Mouse (Mus musculus) brain, embryonic 18.5 days (tissue): Measurements from ENCODE around the gene Cela1.

Experiments
- DNase-seq: peaks from one replicate; pipeline ENCODE4 v3.0.0-alpha.2; 2012; ENCODE audit warnings: low read depth, low spot score

Cela1 gene

DNA sequence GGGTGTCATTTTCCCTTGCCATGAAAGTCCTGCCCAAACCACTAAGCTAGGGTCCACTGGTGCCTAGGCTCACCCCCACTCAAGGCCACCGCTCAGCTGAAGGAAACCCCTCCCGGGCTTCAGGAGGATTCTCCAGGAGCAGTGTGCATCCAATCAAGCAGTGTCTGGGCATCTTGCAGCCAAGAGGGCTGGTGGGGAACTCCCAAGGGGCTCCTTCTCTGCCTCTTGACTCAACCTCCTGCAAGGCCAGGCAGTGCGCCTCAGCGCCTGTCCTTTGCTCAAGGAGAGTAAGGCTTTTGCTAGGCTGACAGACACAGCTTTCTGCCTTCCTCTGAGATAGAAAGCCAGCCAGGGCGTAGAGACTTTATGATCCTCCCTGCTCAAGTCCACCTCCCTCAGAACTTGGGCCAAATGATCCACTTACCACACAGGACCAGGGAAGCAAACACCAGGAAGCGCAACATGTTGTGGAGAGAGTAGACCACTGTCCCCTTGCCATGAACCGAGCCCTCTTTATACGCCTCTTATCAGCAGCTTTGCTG is at the start of gene Cela1:
TSS of gene Cela1 (minus strand) at position 492 of the 542 bp plus-strand sequence.
- DNase-seq: no peak

DNA sequence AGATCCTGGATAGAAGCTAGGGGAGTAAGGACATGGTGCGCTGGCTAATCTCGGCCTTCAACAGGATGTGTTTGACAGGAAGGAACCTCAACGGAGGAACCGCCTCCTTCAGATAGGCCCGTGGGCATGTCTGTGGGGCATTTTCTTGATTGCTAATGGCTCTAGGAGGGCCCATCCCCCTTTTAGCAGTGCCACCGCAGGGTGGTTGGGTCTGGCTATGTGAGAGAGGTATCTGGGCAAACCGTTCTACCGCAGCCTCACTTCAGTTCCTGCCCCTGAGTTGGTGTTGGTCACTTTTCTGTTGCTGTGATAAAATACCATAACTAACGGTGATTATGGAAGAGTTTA is 48.2 kb upstream of the Cela1 start:
- DNase-seq: no peak

DNA sequence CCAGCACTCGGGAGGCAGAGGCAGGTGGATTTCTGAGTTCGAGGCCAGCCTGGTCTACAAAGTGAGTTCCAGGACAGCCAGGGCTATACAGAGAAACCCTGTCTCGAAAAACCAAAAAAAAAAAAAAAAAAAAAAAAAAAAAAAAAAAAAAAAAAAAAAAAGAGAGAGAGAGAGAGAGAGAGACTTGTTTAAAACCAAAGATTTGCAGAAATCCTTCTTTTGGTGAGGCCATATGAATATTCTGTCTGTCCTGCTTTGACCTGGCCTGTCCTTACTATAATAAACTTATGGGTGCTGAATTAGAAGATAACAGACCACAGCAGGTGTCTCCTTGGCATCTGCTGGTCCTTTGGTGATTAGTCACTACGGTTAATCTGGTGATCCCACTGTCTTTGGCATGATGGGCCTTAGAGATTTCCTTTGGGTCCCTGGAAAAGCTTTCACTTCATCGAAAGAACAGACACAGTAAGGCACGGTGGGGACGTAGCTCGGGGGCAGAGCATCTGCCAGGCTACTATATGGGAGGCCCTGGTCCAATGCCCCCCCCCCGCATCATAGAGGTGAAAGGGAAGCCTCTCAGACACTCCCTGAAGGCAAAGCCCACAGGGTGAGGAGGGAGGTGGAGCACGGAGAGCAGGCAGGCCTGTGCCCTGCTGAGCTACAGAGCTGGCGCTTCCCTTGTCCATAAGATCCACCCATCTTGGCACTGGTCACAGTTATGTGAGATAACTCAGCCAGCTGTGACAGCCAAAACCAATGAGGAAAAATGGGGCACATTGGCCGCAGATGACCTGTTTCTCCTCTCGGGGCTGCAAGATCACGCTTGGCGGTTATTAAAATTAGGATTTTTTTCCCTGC is 47.6 kb upstream of the Cela1 start:
- DNase-seq: no peak

DNA sequence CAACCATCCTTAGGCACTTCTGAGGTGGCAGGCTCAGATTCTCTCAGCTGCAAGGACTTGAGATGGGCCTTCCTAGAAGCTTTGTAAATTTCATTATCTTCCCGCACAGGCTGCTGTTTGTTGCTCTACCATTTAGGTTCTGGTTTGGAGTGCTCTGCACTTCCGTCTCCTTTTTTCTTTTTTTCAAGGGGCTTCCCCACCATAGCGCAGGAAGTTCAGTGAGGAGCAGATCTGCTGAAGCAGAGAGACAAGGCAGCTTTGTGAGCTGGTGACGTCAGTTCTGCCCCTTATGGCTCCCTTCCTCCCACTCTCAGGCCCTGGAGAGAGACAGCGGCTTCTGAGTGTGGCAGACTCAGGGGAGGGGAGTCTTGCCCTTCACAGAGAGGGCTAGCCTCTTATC is 44.9 kb upstream of the Cela1 start:
- no peak for DNase-seq

DNA sequence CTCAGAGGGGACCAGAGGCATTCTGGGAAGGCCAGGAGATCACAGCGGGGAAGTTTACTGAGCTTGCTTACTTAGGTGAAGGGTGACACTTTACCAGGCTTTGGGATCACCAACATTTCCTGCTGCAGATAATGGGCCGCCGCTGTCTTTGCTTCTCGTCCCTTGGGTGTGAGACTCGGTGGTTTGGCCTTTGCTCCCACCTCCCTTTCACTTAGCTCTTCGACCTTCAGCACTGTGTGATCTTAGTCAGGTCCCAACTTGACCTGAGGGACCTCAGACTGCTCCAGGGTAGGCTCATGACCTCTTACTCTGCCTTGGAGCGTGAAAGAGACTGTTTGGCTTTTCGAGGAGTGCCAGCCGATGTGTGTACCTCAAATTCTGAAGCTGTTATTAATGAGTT is 43.4 kb upstream of the Cela1 start:
- no peak for DNase-seq

DNA sequence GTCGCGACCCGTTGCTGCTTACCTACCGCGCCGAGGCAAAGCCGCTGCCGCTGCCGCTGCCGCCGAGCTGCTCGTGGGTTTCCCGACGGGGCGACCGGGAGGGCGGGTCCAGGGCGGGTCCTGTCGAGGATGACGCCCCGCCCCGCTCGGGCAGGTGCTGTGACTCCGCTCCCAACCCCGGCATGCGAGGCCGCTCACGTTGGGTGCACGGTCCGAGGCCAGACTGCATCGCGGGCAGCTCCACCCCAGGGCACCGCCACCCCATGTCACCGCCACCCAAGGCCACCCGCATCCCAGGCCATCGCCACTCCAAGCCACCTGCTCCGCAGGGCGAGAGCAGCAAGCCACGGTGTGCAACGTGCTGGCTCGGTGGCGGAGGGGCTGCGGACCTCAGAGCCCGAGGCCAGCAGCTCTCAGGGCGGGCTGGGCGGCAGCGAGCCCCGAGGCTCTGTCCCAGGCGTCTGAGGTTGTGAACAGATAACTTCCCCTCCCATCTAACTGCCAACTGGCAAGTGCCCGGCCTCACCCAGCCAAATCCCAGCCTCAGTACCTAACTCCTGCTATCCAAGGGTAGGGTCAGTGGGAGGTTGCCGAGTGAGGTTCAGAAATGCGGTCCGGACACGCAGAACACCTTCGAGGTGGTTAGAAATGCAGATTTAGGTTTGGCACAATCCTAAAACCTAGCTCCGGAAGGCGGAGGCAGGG is 41.7 kb upstream of the Cela1 start, which contains the start of gene Galnt6:
TSS of gene Galnt6 (minus strand) at position 96 of the 705 bp plus-strand sequence.
- no peak for DNase-seq

DNA sequence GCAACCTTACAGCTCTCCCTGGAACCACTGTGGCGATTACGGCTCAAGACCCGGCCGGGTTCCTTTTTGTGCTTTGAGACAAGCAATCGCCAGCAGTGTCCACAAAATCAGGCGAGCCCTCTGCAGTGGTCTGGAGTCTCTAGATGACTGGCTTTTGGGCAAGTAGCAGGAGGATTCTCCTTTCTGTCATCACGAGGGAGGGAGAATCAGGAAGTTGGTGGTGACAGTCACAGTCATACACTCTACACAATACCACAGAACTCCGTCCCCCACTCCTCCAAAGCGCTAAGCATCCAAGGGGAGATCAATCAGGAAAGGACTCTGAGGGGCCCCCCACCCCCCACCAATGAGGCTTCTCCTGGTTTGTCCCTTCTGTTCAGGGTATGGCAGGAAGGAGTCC is 40.9 kb upstream of the Cela1 start:
- DNase-seq: no peak

DNA sequence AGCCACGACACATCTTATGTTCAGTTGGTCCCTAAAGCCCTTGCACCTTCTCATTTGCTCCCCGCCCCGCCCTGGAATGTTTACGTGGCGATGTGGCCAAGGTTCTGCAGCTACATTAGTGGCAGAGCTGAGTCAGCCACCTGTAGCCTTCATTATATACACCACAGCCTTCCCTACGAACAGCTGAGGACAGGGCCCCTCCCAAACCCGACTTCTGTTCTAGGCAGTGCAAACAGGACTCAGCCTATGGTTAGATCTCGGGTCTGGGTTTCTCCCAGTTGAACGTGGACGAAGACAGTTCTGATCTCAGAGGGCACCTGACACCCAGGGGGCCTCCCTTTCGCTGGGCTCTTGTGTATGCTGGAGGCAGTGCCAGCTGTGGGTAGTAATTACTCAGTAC is 40.1 kb upstream of the Cela1 start:
- no peak for DNase-seq

DNA sequence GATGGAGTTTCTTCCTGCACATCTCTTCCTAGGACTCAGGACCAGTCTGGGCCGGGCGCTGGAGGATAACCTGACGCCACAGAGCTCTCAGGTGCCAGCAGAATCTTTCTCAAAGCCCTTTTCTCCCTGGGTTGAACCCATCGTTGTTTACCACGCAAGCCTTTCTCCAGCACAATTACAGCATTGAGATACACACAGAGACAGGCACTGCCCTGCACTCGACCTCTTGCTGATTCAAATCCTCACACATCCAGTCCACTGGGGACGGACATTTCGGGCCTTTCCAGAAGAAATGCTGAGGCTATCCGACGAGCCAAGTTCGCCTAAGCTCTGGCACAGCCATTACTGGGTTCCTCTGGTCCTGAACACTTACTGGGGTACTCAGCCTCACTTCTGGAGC is 39.0 kb upstream of the Cela1 start:
- DNase-seq: no peak

DNA sequence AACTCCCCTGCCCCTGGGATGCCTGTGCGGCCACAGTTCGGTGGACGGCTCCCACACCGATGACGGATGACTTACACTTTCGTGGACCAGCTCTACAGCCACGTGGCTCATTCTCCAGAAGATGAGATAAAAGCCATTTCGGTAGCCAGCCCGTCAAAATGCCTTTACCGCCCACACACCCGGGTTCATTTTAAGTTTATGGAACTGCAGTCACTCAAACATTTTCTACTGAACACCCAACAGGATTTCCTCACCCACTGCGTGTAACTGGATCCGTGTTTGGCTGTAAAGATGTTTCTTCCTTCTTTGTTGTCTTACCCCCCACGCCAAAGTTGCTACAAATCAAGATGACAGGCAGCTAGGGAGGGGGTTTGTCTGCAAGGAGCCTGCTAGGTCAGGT is 35.8 kb upstream of the Cela1 start:
- no peak for DNase-seq

DNA sequence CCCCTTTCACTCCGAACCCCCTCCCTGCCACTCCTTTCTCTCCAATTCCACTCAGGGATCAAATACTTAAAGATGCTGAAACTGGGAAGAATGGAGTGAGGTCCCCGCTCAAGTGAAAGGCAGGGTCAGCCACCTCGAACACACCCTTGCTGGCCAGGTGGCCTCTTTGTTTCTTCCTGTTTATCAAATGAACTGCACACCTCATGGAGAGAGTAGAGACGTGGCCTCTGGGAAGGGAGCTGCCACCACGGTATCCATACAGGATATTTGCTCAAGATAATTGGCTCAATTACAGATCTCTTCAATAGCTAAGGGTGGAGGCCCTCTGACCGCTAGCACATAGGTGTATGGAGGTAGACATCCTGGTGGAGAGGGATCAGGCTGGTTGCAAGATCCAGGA is 34.8 kb upstream of the Cela1 start:
- no peak for DNase-seq

DNA sequence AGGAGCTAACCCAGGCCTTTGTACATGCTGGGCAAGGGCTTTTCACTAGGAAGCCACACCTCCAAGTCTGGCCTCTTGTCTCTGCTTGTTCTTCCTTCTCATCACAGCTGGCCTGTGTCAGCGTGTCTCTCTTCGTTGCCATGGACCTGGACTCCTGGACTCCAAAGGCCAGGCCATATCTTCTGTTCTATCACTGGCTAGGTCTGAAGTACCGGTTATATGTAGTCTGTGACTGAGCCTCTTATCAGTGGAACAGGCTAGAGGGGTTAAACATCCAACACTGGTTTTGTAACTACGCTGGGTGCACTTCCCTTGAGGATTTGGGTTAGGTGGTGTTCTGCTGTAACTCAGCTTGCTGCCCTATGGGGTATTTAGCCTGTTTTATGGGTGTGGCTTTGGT is 34.3 kb upstream of the Cela1 start:
- DNase-seq: no peak

DNA sequence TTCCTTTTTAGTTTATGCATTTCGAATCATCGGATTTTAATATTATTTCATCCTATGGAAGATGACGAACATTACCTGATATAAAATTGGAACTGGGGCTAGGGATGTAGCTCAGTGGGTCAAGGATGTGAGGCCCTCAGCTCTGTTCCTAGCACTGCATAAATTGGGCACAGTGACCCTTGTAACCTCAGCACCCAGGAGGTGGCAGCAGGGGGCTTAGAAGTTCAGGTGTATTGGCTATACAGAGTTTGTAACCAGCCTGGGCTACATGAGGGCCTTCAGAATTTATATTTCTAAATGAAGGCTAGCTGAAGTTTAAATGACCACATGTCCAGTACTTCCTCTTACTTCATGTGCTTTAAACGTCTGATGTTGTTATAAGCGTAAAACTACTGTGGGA is 33.7 kb upstream of the Cela1 start:
- DNase-seq: no peak

DNA sequence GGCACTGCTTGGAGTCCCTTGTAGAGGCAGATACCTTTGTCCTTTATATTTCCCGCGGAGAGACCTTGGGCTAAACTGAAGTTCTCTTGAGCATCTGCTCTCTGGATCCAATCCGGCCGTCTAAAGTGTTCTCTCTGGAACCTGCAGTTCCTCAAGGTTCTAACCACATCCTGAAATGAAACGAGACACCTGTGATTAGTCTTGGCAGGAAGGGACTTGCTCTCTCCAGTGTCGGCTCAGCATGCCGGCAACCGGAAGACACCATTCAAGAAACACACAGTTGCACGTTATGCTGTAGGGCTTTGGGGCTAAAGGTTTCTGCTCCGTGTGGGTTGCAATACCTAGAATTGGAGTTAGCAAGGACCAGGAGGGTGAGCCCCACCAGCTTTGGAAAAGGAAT is 32.3 kb upstream of the Cela1 start:
- DNase-seq: no peak

DNA sequence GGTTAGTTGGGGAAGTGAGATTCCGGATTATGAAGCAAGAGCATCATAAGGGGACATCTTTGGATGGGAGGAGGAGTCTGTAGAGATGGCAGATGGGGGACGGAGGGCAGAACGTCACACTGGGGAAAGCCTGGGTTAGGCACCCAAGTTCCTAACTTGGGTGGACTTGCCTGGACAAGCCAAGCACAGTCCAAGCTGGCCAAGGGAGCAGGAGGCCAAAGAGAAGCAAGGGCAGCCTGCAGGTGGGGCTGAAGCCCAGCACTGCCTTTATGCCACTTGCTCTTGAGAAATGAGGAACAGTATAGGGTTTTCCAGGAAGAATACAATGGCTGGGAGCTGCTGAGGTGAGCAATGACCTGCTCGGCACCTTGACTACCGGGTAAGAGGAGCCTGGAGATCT is 31.5 kb upstream of the Cela1 start:
- DNase-seq: no peak

DNA sequence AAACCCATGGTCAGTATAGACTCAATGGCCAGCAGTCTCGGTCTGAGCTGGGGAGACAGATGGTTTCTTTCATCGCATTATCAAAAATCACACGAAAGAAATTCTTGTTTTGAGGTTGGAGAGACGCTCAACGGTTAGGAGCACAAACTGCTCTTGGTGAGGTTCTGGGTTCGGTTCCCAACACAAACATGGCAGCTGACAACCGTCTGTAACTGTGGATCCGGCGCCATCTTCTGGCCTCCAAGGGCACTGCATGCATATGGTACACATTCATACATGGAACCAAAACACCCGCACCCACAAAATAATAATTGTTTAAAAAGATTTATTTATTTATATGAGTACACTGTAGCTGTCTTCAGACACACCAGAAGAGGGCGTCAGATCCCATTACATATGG is 30.9 kb upstream of the Cela1 start:
- DNase-seq: no peak

DNA sequence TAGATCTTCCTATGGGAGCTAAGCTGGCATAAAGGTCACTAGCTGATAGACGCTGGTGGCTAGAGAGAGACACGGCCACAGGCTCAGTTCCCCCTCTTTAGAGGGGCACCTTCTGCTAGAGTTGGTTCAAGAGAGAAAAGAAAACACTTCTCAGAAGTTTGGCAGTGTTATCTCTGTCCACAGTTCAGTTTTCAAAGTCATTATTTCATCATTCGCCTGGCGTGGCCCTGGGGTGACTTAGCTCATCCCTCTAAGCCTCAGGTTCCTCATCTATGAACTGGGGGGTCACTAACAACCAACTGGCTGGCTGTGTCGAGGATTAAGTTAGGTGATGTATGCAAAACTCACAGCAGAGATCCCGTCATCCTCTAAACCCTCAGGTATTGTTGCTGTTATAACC is 30.2 kb upstream of the Cela1 start:
- DNase-seq: no peak

DNA sequence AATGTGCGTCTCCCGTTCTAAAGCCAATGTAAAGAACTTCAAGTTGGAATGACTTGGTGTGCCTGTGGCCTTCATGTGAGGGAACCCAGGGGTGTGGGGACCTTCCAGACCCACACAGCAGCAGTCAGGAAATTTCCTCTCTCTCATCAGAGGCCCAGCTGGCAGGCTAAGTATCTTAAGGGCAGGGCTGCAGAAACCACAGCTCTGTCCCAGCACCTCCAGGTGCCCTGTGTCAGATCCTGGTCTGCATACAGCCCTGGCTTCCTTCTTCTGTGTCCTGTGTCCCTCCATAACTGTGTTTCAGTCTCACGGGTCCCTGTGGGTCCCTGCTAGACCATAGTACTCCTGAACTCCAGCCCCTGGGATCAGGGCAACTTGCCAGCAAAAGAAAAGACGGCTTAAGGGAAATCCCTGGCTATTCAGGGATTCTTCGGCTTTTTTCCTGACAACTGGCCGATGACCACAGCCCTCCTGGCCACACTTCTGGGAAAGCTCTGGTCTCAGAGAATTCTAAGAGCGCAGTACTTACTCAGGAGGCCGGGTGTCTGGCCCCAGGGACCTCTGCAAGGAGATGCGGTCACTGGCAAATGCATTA is 27.8 kb upstream of the Cela1 start:
- DNase-seq: no peak

DNA sequence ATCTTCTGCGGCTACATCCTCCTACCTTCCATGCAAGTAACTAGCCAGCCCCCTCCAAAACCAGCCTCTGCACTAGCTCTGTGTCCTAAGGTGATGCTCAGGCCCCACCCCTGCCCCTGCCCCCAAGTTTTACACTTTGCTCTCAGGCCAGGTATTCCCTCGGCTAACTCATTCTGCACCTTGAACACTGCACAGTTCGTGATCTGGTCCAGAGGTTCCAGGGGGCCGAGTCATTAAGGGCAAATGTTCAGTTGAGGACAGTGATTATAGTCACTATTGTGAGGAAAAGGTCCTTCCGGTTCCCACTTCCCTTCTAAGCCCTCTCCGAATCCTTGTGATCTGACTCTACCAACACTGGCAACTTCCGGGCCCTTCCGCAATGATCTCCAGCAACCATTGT is 26.7 kb upstream of the Cela1 start:
- DNase-seq: no peak

DNA sequence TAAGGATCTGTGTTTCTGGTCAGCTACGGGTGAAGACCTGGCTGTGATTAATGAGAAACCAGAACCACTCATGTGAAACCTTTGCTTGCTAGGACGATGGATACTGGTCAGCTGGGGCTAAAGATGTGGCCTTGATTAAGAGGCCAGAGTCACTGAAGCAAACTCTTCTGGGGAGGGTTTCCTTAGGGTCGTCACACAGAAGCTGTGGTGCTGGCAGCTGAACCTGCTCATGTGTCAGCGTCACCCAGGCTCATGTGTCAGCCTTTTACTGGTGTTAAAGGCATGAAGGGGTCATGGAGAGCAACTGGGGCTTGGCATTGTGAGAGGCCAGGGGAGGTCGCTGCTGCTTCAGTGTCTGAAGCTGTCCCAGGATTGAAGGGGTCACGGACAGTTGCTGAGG is 23.1 kb upstream of the Cela1 start:
- DNase-seq: no peak

DNA sequence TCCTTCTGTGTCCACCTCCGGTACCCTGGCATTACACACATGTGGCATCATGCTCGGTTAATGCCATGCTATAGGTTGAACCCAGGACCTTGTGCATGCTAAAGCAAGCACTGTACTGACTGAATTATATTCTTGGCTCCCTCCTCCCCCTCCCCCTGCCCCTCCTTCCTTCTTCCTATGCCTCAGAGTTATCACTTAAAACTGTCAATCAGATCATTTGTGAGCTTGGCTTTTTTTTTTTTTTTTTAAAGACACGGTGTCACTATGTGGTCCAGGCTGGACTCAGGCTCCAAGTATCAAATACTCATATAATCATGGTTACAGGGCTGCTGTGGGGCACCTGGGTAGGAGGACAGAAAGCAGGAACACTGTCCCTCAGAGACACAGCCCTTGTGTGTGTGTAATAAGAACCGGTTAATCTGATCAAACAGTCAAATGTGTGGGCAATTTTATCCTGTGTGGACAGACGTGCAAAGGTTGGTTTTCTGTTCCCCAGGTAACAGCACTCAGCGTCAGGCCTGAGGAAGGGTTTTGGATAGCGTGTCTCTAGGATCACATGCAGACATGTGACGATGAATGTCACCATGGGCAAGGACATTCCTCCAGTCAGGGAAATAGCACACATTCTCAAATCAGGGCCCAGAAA is 20.8 kb upstream of the Cela1 start:
- no peak for DNase-seq

DNA sequence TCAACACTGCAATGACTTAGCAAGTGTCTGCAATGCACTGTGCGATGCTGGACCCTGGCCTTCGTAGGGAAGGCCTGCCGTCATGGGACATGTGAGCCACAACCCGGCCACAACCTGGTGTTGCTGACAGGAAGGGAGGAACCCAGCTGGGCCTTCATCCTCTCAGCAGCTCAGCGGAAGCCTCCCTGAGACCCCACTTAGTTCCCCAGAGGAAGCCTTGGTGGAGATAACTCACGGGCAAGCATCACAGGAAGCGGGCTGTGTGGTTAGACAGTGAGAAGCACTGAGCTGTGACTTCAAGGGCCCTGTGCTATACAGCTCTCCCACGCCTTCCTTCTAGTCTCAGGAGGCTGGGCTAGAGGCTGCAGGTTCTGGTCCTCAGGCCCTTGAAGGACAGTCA is 18.5 kb upstream of the Cela1 start:
- no peak for DNase-seq
